Mouse (Mus musculus) midbrain, embryonic 16.5 days (tissue): Measurements from ENCODE around the gene S100g. TPM values are rescaled to one million over a fixed set of nuclear protein-coding genes. Genes with fewer than 3 reads are reported as not detected.
A peak's percentile ranks its signal among the peaks of the same experiment; 100 is the strongest.

Source experiments
- ATAC-seq: fragments of 200-750 bp; cut with Nextera tagmentation; 2 replicates; pipeline ENCODE4 v1.8.0; 2017; ENCODE audit warnings: moderate TSS enrichment
- H3K27ac ChIP-seq: fragments of 300-500 bp; sonication (generic); 2 replicates; pipeline ENCODE4 v1.5.1; 2014; ENCODE audit warnings: mild to moderate bottlenecking, low read length, mixed read lengths
- H3K27me3 ChIP-seq: fragments of 300-500 bp; sonication (generic); 2 replicates; pipeline ENCODE4 v1.6.1; 2014; ENCODE audit warnings: low read depth, low read length, mixed read lengths; ENCODE audit not compliant: control insufficient read depth, insufficient read depth
- H3K36me3 ChIP-seq: fragments of 300-500 bp; sonication (generic); 2 replicates; pipeline ENCODE4 v1.6.1; 2014; ENCODE audit warnings: mild to moderate bottlenecking, low read length, moderate library complexity, mixed read lengths; ENCODE audit not compliant: control insufficient read depth, insufficient read depth
- H3K4me1 ChIP-seq: fragments of 300-500 bp; sonication (generic); 2 replicates; pipeline ENCODE4 v1.6.1; 2014; ENCODE audit warnings: mild to moderate bottlenecking, low read length, mixed read lengths; ENCODE audit not compliant: control insufficient read depth, insufficient read depth
- H3K4me2 ChIP-seq: fragments of 300-500 bp; sonication (generic); 2 replicates; pipeline ENCODE4 v1.6.1; 2014; ENCODE audit warnings: mild to moderate bottlenecking, low read length, mixed read lengths
- H3K4me3 ChIP-seq: fragments of 300-500 bp; sonication (generic); 2 replicates; pipeline ENCODE4 v1.5.1; 2014; ENCODE audit warnings: low read depth, mild to moderate bottlenecking, low read length, moderate library complexity, mixed read lengths
- H3K9ac ChIP-seq: fragments of 300-500 bp; sonication (generic); 2 replicates; pipeline ENCODE4 v1.6.1; 2014; ENCODE audit warnings: low read depth, low read length, mixed read lengths
- H3K9me3 ChIP-seq: fragments of 300-500 bp; sonication (generic); replicated peaks from 2 replicates; pipeline ENCODE4 v1.6.1; 2014; ENCODE audit warnings: mild to moderate bottlenecking, low read length, mixed read lengths; ENCODE audit not compliant: control insufficient read depth, poor library complexity, severe bottlenecking
- WGBS: fragments of 180-500 bp; shearing (Covaris S2); extraction: QIAGEN DNeasy Blood & Tissue Kit; methylation state at CpG from one replicate; pipeline ENCODE4 v1.1.7; 2014; 5-methylcytosine and 5-hydroxymethylcytosine counted together
- polyA plus RNA-seq: library from polyadenylated mRNA; unstranded; fragments of >200 nt; fragmentation: Nextera tagmentation; extraction: Ambion mirVana; gene quantifications from 2 replicates; pipeline ENCODE4 v1.2.1, GENCODE M21; 2015

Gene S100g
- polyA plus RNA-seq = 0.50 TPM in 1 of 2 replicates, not detected in the other

DNA sequence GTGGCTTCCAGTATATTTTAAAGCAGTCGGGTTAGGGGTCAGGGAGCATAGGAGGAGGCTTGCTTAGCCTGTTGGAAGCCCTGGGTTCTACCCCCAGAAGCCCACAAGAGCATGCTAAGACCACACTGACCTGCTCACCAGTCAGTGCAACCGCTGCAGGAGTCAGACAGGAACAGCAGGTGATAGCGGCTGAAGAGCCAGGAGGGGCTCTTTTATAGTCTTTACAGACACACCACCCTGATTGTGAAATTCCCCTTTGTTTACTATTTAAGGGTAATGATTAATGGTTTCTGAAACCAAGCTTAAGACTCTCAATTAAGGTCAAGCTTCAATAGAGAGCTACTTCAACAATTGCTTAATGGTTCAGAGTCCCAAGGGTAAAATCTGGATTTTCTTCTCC is at the start of gene S100g:
Gene S100g (minus strand): TSS at position 217 of the 400 bp plus-strand sequence.
- Histone ChIP-seq H3K27me3 (no peaks in the 10 kb centered on the region; the same call in 1 of the 2 replicates), H3K4me3 (no peak within 1 kb of the TSS), H3K9me3 (no peaks in the 10 kb centered on the region), H3K4me1 (no peaks in the 10 kb centered on the region), H3K4me2 (no peak within 1 kb of the TSS), H3K27ac (no peak within 1 kb of the TSS), H3K36me3 (no peaks in the 10 kb centered on the region), H3K9ac (no peak within 1 kb of the TSS)
- no peak for ATAC-seq
- 38% methylated on average over 3 of the region's 3 CpGs for WGBS

DNA sequence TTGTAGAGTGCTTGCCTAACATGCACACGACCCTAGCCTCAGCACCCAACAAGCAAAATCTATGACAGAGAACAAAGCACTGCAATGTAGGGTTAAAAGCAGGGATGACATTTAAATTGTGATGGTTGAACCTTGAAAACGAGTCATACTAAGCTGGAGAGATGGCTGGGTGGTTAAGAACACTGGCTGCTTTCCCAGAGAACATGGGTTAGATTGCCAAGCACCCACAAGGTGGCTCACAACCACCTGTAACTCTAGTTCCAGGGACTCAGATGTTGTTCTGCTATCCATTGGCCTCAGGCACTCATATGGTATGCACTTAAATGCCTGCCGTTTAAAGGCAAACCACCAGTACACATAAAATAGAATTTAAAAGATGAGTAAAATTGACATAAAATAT is 27.7 kb upstream of the S100g start:
- Histone ChIP-seq H3K4me3 (no peak overlapping the region), H3K9me3 (no peaks in the 10 kb centered on the region), H3K27ac (no peak overlapping the region), H3K4me2 (no peak overlapping the region), H3K9ac (no peak overlapping the region), H3K27me3 (no peaks in the 10 kb centered on the region), H3K4me1 (no peaks in the 10 kb centered on the region), H3K36me3 (0 out of 2 replicates have a peak, but pooled peaks cover 5% of the 10 kb centered on the region)
- 79% methylated on average over 3 of the region's 3 CpGs for WGBS
- ATAC-seq = no peak

DNA sequence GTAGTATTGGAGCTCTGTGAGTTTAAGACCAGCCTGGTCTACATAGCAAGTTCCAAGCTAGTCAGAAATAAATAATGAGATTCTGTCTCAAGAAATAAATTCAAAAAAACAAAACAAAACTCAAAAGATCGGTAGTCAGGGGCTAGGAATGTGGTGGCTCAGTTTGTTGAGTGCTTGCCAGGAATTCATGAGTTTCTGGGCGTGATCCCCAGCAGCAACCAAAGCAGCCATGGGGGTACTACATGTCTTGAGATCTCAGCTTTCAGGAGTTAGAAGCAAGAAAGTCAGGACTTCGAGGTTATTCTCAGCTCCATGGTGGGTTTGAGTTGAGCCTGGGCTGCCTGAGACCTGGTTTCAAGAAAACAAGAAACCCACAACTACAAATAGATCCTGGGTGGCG is 27.0 kb upstream of the S100g start:
- H3K9me3 ChIP-seq = no peaks in the 10 kb centered on the region
- no peaks in the 10 kb centered on the region for H3K4me1 ChIP-seq
- no peak overlapping the region for H3K9ac ChIP-seq
- H3K4me2 ChIP-seq = no peak overlapping the region
- 86% methylated on average over 4 of the region's 4 CpGs for WGBS
- no peak for ATAC-seq
- H3K27ac ChIP-seq = no peak overlapping the region
- no peaks in the 10 kb centered on the region for H3K36me3 ChIP-seq
- no peaks in the 10 kb centered on the region for H3K27me3 ChIP-seq
- no peak overlapping the region for H3K4me3 ChIP-seq

GRCm38 (mm10) chrX:162986876-162987495 is 22.6 kb upstream of the S100g start:
- no peaks in the 10 kb centered on the region for H3K36me3 ChIP-seq
- no peak overlapping the region for H3K9ac ChIP-seq
- H3K4me3 ChIP-seq = no peak overlapping the region
- WGBS = 94% methylated on average over 10 of the region's 10 CpGs
- ATAC-seq = no peak
- H3K27ac ChIP-seq = no peak overlapping the region
- H3K27me3 ChIP-seq = no peaks in the 10 kb centered on the region
- H3K4me1 ChIP-seq = no peaks in the 10 kb centered on the region
- H3K9me3 ChIP-seq = no peaks in the 10 kb centered on the region
- no peak overlapping the region for H3K4me2 ChIP-seq

DNA sequence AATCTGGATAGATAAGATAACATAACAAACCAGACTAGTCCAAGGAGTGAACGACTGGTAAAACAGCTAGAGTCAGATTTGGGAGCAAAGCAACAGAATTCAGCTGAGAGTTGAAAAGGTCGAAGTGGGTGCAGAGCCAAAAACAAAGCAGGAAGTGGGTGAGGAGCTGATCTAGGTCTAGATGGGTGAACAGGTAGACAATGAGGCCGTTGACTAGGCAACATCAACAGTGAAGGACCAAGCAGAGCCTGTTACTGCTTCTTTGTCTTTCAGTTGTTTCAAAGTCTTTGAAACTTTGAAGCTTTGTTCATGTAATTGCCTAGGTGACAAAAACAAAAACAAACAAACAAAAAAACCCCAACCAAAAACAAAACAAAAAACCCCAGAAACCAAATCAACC is 11.8 kb upstream of the S100g start:
- H3K4me2 ChIP-seq = no peak overlapping the region
- H3K4me3 ChIP-seq = no peak overlapping the region
- no peaks in the 10 kb centered on the region; the same call in 1 of the 2 replicates for H3K36me3 ChIP-seq
- H3K27ac ChIP-seq = no peak overlapping the region
- no peaks in the 10 kb centered on the region for H3K9me3 ChIP-seq
- no peak for ATAC-seq
- no peaks in the 10 kb centered on the region for H3K27me3 ChIP-seq
- no peaks in the 10 kb centered on the region for H3K4me1 ChIP-seq
- WGBS = 83% methylated on average over 3 of the region's 3 CpGs
- no peak overlapping the region for H3K9ac ChIP-seq

DNA sequence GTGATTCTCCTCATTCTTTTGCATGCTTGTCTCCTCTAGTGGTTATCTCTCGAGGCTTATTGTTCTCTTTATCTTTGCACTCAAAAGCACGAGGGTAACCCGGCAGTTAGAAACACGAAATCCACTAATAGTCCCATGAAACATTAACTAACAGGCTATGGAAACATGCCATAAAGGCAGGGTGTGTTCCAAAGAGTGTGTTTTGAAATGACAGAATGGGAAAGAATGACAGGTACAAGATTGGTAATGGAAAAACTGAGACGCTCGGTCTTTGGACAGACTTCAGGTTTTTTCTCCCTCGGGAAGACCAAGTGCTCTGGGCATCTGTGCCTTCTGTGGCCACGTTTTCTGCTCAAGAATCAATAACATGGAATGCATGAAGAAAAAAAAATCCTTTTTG is 3.1 kb upstream of the S100g start:
- Histone ChIP-seq H3K27me3 (no peaks in the 10 kb centered on the region; the same call in 1 of the 2 replicates), H3K4me2 (no peak overlapping the region), H3K36me3 (no peaks in the 10 kb centered on the region), H3K4me1 (no peaks in the 10 kb centered on the region), H3K9me3 (no peaks in the 10 kb centered on the region), H3K4me3 (no peak overlapping the region), H3K9ac (no peak overlapping the region), H3K27ac (no peak overlapping the region)
- WGBS = 75% methylated on average over 8 of the region's 8 CpGs
- ATAC-seq = no peak

GRCm38 (mm10) chrX:162963840-162964239 is 559 bp downstream of the S100g start:
- no peak overlapping the region for H3K4me2 ChIP-seq
- 39% methylated on average over 4 of the region's 4 CpGs for WGBS
- ATAC-seq = no peak
- no peaks in the 10 kb centered on the region for H3K36me3 ChIP-seq
- H3K27me3 ChIP-seq = no peaks in the 10 kb centered on the region; the same call in 1 of the 2 replicates
- H3K4me3 ChIP-seq = no peak overlapping the region
- no peak overlapping the region for H3K9ac ChIP-seq
- H3K4me1 ChIP-seq = no peaks in the 10 kb centered on the region
- no peaks in the 10 kb centered on the region for H3K9me3 ChIP-seq
- no peak overlapping the region for H3K27ac ChIP-seq

DNA sequence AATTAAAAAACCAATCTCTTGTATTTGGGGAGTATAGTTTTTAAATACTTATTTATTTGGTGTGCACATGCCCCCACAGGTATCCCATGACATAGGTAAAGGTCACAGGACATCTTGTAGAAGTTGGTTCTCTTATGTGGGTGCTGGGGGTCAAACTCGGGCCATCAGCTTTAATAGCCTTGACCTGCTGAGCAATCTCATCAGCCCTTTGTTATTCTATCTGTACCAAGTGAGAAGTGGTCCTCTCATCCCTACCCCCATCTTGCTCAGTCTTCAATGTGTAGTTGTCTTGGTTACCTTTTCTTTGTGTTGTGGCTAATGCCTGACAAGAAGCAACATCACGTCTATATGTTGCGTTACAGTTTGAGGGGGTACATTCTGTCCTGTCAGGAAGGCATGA is 6.5 kb downstream of the S100g start:
- Histone ChIP-seq H3K4me3 (no peak overlapping the region), H3K4me1 (no peaks in the 10 kb centered on the region), H3K4me2 (no peak overlapping the region), H3K36me3 (no peaks in the 10 kb centered on the region), H3K27me3 (no peaks in the 10 kb centered on the region), H3K9me3 (no peaks in the 10 kb centered on the region), H3K27ac (no peak overlapping the region), H3K9ac (no peak overlapping the region)
- ATAC-seq = no peak
- 82% methylated on average over 3 of the region's 3 CpGs for WGBS

- Histone ChIP-seq H3K4me2 (no peak overlapping the region), H3K4me1 (no peaks in the 10 kb centered on the region), H3K4me3 (no peak overlapping the region), H3K9me3 (no peaks in the 10 kb centered on the region), H3K36me3 (no peaks in the 10 kb centered on the region), H3K9ac (no peak overlapping the region), H3K27me3 (no peaks in the 10 kb centered on the region), H3K27ac (no peak overlapping the region)
- ATAC-seq = peak; percentile 64
- WGBS = 34% methylated on average over 3 of the region's 3 CpGs
Observed at GRCm38 (mm10) chrX:162949811-162950439, 14.5 kb downstream of the S100g start.
